Mouse (Mus musculus) testis, postnatal 14 days (tissue): ENCODE data around the gene Tarsl2.

Experiments used
- DNase-seq: peaks from one replicate; pipeline ENCODE4 v3.0.0; 2021; ENCODE audit warnings: low spot score

Tarsl2 gene

DNA sequence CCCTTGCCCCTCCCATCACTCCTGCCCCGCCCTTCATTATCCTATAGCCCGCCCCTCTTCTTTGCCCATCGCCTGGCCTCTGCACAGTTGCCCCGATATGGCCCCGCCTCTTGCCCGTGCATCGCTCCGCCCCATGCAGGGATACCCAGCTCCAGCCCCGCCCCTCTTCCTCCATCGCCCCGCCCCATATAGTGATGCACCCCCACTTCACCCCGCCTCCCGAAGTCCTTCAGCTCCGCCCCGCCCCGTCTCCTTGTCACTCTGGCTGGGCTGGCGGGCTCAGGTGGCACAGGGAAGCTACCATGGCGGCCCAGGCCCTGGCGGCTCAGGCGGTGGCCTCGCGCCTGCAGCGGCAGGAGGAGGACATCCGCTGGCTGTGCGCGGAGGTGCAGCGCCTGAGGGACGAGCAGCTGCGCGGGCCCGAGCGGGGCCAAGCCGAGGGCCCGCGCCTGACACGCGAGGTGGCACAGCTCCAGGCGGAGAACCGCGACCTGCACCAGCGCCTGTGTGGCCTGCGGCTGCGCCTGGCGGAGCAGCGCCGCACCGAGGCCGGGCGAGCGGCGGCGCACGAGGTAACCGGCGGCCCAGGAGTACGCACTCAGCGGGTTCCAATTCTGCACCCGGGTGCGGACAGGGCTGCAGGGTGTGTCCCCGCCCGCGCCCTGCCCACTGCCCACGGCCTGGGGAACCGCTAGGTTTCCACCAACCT is at the start of gene Tarsl2:
Tarsl2 (plus strand) TSS at position 256 of the 709 bp plus-strand sequence.
- DNase-seq = peak; percentile 94

DNA sequence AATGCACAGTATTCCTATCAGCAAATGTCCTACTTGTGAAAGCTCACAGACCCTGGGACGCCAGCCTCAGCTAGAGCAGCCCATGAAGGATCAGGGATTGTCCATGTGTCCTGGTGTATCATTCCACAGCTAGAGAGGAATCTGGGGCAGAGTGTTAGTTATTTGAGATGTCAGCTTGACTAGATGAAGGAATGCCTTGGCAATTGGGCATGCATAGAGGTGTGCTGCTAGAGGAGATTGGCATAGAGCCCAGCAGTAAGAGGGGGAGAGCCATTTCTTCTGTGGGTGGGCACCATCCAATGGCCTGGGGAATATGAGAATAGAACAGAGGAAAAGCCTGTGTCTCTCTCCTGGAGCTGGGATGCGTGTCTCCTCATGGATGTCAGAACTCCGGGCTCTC is 38.6 kb upstream of the Tarsl2 start:
- DNase-seq = no peak

DNA sequence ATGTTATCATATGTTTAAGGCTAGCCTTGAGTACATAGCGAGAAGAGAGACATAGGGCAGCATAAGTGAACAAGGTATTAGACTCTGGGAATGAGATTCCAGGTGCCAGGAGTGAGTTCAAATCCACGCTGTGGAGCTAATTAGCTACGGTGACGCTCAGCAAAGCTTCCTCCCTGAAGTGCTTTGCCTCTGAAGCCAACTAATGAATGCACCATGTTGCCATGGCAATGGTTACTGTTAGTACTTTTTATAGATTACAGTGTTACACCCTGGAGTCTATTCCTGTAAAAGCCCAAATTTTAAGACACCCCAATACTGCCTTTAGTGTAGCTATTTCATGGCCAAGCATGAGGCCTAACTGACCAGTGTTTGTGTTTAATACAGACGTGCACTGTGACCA is 37.7 kb upstream of the Tarsl2 start:
- no peak for DNase-seq

DNA sequence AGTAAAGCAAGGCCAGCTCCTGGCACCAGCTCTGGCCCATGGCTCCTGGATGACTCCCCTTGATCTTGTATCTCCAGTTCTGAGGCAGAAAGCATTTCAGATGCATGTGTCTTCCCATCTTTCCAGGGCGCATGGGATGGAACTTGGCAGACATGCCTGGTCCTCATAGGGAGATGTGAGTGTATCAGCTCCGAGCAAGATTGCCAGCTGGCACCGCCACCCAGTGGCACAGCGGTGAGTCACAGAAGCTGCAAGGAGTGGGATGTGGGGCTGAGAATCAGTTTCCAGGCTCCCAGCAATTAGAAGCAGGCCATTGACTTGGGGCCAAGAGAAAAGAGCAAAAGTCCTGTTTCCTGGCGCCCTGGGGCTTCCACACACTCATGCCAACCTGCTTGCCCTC is 34.5 kb upstream of the Tarsl2 start:
- peak; percentile 29 for DNase-seq

DNA sequence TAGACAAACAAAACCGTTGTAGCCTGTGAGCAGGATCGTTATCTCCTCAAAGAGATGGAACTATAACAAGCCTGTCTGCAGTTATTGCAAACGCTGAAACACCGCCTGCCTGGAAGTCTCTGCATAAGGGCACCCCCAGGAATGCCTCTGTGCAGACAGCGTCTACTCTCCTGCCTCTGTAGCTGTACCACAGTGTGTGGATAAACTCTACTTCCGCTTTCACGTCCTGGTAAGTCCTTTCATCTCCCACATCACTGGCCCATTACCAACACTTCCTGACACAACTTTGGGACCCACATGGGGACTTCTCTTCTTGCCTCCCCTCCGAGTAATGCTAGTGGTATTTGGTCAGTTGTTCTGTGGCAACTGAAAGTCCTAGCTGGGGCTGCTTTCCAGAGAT is 34.0 kb upstream of the Tarsl2 start:
- DNase-seq = no peak

DNA sequence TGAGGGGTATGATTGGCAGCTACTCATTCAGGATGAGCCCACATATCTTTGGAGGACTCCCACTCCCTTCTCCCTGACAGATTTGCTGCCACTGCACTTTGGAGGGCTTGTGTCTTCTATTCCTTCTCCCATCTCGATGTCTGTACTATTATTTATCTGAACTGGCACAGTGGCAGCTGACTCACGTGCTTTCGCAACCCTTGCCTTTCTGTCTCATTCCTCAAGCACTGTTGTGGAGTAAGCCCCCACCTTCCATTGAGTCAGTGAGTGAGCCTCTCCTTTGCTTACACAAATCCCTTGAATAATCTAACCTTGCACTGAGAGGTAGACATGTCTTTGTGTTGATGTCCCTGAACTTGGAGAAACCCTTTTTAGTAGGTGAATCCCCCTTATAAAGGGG is 33.4 kb upstream of the Tarsl2 start:
- no peak for DNase-seq

DNA sequence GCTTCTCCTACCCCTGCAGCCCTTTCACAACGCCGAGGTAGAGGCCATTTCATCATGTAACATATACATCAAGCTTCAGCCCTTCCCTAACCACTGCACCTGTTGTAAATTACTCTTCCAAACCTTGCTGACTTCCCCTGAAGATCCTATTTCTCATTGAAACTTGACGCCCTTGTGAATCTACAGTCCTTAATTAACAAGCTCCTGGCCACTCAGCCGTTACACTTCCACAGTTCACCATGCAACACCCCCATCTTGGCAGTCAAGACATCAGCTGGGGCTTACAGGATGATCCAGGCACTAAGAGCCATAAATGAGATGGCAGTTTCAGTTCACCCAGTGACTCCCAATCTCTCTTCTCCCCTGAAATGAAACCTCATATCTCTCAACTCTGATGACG is 31.0 kb upstream of the Tarsl2 start:
- no peak for DNase-seq

DNA sequence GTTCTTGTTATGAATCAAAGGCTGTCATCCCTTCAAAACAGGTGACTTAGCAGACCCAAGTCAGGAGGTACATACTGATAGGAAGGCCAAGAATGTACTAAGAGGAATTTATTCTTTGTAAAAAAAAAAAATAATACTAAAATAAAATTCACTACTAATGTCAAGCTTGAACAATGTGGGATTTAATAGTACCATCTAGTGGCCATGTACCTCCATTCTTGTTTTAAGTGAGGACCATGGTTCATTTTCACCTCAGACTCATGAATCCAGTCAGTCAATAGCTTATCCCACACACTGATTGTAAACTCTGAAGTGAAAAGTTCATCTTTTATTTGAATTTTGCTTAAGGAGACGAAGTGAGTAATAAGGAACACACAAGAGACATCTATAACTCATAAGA is 25.9 kb upstream of the Tarsl2 start:
- DNase-seq = no peak

DNA sequence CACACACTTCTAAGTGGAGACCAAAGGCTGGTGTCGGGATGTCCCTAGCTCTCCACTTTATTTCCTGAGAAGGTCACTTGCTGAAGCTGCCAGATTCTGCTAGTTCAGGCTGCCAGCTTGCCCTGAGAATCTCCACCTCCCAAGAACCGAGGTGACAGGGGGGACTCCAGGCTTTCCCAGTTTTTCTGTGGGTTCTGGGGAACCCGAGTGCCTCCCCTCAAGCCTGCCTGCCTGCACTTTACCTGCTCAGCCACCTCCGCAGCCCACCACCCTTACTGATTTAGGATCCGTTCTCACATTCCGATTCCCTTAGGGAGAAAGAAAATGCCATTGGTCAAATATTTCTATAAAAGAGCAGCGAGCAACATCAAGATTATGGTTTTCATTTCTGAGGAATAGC is 24.0 kb upstream of the Tarsl2 start:
- no peak for DNase-seq

DNA sequence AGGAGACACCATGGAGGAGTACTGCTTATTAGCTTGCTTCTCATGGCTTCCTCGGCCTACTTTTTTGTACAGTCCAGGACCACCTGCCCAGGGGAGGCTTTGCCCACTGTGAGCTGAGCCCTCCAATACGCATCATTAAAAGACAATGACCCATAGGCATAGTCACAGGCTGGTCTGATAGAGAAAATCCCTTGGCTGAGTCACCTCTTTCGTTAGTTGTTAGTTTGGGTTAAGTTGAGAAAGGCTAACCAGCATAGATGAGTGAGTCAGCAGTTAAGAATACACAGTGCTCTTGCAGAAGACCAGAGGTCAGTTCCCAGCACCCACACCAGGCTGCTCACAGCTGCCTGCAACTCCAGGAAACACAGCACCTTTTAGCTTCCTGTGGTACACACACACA is 21.4 kb upstream of the Tarsl2 start:
- no peak for DNase-seq

DNA sequence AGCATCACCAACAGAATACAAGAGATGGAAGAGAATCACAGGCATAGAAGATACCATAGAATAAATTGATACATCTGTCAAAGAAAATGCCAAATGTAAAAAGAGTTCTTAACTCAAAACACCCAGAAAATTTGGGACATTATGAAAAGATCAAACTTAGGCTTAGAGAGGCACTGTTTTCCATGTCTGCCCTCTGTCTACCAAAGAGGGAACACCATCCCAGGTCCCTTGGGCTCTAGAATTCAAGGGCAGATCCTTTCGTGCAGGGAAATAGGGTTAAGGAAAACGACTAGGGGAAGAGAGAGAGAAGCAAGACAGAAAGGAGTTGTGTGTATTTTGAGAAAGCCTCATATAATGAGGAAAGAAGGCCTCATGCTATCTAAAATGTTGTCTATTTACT is 19.2 kb upstream of the Tarsl2 start:
- no peak for DNase-seq

DNA sequence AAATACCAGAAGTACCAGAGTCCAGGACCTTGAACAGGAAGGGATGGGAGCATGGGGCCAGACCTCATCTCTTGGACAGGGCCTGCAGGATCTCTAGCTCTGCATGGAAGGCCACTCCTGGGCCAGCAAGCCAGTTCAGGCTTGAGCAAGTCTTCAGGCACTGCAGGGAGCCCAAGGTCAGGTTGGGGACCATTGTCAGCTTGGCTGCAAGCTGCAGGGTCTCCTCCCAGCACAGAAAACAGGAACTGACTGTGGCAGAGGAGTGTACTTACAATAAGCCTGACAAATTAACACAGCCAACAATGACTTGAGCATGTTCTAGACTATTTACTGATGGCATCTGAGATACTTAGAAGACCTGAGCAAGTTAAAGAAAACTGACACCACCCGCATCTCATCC is 14.9 kb upstream of the Tarsl2 start:
- no peak for DNase-seq

DNA sequence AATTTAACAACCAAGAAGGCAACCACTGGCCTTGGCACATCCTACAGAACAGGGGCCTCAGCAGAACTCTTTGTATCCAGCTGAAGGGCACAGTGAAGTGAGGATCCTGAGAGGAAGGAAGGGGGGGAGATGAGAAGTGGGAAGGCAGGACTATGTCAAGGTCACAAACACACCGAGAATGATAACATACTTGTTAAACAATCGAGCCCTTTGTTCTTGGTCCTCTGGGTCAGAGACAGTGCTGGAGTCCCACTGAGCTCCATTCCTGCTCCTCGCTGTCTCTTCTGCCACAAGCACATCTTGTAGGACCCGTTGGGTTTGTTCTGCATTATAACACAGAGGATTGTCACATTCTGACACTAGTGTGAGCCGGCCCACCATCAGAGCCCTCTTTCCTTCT is 14.0 kb upstream of the Tarsl2 start:
- peak; percentile 65 for DNase-seq

DNA sequence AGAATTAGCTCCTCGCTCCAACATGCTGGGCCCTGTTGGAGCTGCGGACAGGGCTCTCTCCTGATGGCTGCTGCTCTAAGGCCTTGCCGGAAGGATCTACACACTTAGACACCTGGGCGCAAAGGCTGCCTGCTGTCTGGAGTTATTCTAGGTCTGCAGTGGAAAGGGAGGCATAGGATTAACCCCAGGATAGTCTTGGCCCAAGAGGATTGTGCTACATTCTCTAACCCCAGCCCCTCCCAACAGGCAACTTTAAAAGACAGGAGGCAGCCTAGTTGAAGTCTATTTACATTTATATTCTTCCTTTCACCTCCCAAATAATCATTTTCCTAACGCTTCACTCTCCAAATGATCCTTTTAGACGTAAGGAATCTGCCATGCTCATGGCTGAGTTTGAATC is 8.9 kb upstream of the Tarsl2 start:
- no peak for DNase-seq

DNA sequence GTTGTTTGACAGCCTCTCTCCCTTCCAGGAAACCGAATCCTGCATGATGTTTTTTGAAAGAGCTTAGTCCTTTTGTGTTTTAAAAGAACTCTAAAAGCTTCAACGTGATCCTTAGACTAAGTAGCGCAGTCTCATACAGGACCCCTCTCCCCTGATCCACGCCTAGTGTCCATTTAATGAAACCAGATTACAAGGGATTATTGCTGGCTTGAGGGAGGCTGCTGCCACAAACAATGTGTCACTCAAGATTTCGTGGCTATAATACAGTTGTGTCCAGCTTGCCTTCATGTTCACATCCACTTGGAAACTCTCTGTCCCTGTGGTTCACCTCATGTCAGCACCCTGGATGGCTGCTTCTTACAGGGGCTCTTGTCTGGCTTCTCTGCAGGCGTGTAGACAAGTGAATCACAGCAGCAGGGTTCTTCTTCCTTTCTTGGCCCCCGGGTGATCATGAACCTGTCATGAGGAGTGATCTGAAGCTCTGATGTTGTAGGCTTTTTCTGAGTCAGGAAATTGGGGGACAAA is 8.3 kb upstream of the Tarsl2 start:
- no peak for DNase-seq

DNA sequence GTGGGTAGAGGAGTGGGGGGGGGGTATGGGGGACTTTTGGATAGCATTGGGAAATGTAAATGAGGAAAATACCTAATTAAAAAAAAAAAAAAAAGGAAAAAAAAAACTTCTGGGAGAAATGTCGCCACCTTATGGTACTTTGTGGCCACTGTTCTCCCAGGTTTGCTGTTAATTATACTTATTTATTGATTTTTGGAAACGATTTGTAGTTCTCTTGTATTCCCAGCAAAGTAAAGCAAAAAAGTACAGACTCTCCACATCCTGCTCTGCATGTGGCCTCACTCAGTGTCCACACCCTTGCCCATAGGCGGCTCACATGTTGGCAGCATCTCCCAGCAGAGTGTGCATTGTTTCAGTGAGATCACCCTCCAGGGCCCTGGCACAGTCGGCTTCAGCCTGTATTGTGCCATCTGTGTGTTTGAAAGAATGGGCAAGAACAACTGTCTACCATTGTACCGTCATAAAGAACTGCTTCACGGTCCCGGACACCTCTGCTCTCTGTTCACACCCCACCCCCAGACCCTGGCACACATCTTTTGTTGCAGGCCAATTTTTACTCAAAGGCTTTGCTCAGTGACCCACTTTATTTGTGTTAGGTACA is 6.4 kb upstream of the Tarsl2 start:
- no peak for DNase-seq

DNA sequence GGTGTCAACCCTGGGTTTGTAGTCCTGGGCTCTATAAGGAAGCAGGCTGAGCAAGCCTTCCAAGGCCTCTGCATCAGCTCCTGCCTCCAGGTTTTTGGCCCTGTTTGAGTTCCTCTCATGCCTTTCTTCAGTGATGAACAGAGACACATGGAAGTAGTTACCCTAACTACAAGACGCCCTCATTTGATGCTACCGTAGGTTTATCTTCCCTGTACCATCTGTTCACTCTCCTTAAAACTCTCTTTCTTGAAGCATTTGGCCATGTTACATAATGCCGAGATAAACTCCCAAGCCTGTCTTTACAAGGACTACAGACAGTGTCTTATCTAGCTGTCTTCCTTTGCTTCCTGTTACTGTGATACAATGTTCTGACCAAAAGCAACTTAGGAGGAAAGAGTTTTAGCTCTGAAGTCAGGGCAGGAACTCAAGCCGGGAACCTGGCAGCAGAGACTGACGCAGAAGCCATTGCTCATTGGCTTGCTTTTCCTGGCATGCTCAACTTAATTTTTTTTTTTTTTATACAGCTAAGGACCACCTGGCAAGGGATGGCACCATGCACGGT is 4.8 kb upstream of the Tarsl2 start:
- DNase-seq = no peak

DNA sequence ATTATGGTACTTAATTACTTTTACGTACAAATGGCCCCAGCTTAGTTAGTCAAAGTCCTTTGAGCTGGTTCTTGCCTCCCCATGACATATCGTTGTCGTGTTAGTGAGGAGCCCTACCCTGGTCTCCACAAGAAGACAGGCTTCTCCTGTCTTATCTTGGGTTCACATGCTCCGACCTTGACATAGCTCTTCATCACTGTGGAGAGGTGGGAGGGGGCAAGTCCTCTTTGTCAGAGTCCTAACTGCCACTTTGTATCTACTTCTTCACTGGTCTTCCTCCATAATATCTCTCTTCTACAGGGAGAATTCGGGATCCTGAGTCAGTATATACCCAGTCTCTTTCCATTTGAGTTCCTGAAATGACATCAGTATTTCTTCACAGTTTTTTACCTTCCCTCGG is 4.0 kb upstream of the Tarsl2 start:
- DNase-seq = no peak

DNA sequence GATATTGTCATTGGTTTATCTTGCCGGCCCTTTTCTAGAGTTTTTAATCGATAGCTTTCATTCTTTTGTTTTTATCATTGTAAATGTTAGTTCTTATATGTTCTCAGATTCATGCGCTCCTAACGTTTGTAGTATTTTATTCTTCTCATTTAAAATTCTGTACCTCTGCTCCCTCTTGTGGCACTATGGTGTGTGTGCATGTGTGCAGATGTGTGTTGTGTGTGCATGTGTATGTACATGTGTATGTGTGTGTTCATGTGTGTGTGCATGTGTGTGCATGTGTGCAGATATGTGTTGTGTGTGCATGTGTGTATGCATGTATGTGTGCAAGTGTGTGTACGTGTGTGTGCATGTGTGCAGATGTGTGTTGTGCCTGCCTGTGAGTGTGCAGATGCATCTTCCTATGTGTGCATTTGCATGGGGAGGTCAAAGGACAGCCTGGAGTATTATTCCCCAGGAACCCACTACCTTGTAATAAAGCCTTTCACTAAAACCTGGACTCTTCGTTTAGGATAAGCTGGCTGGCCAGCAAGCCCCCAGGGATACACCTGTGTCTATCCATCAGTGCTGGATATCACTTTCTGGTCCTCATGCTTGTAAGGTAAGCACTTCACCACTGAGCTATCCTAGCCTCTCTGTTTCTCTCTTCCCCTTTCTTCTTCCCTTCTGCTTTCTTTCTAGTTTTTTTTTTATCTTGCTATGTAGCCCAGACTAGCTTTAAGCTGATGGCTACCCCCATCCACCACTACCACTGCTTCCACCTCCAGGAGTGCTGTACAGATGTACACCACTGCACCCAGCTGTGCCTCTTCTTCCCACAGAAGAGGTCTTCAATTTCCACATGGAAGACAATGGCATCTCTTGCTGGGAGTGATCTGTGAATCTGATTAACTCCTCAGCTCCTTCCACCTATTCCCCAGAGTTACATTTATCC is 2.1 kb upstream of the Tarsl2 start:
- no peak for DNase-seq

DNA sequence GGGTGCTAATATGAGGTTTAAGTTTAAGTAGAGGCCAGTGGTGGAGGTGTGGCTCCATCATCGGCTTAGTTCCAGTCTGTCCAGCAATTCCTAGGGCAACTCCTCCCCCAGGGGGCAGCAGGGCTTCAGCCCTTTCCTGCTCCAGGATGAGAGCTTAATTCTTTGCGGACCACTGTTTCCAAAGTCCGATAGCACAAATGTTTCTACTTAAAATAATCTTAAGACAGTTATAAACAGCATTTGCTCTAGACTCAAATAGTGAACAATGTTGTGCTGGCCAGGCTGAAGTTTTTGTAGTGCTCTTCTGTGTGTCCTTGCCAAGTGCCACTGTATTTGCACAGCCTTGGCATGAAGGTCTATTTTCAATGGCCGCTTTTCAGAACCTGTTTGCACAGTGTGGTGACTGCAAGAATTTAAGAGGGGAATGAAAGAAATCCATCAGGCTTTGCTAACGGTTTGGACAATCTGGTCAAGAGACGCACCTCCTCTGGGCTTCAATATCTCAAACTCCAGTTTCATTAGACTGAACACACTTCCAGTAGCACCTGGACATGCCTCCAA is 757 bp upstream of the Tarsl2 start:
- no peak for DNase-seq

DNA sequence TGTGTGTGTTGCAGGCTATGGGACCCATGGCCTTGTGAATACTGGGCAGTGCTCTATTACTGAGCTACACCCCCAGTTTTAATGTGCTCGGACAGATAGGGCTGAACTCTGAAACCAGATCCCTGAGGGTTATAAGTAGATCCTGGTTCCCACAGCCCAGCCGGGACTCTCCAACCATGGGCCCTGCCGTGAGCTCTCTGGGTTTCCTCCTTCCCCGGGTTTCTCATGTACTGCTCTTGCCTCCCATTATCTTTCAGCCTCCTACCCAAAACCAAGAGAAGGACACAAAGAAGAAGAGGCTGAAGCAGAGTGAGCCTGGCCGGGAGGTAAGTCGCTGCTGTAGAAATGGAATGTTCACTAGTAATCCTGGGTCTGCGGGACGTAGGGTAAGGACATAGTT is 1.3 kb downstream of the Tarsl2 start:
- no peak for DNase-seq

DNA sequence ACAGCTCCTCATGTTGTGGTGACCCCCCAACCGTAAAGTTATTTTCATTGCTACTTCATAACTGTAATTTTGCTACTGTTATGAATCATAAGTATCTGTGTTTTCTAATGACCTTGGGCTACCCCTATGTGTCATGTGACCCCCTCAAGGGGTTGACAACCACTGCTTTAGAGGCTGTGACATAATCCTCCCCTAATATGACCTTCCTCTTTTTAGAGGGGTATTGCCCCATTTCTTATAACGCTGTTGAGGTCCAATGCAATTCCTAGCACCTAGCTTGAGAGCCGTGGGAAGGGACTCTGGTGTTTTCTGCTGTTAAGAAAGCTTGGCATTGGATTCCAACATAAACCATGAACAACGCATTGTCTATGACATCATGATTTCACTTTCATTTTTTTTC is 6.0 kb downstream of the Tarsl2 start:
- DNase-seq = no peak
